Mouse (Mus musculus): ENCODE results near the gene Mdp1.

Mdp1 gene

DNA sequence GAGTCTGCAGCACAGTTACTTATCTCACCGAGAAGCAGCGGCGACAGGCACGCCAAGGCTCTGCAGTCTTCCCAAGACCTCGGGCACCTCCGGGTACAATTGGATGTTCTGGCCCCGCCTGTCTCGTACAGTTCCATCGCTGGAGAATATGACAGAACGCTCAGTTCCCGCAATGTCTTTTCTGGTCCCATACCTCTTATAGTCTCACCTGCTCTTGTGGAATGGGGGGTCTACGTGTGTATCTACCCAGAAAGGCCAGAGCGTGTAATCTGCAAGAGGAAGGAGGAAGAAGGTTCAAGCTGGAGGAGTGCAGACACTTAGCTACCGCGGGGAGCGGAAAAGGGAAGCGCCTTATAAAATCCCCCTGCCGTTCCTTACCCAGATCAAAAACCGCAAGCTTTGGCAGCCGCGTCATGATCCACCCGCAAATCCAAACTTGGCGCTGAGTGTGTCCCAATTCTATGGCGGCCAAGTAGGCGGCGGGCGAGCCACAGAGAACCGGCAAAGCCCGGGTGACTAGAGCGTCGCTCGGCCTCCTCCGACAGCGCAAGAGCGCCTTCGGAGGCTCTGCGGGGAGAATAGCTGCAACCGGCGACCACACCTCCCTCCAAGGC is at the start of gene Mdp1:
Mdp1 (minus strand) TSS at position 549 of the 614 bp plus-strand sequence.
- in situ Hi-C loops (cut with MboI, MseI) = loop anchor here (10.0 kb wide), 1 partner anchor 245 kb away; the partner anchor contains the start of gene Sdr39u1

GRCm38 (mm10) chr14:55709509-55709908 is 49.2 kb upstream of the Mdp1 start:
- in situ Hi-C loops (cut with MboI, MseI) = no loop called here

GRCm38 (mm10) chr14:55707397-55707796 is 47.1 kb upstream of the Mdp1 start:
- in situ Hi-C loops (cut with MboI, MseI) = no loop called here

DNA sequence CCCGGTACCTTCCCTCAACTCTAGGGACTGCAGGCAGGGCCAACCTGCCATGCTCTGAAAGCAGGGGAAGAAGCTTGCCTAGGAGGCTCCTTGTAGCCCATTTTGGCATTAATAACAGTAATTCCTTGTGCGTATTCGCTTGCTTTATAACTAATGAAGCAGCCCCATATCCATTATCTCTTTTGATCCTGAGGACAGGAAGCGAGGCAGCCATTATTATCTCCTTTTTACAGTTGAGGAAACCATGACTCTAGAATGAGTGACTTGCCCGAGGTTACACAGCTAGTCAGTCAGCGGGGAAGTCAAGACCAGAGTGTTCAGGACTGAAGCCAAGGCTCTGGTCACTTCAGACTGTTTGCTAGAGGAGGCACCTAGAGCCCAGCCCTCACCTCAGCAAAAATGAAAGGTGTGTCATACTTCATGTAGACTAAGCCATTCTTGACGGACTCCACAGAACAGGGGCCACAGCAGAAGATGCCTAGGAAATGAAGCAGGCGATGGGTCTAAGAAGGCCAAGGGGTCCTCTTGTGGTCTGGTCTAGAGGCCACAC is 45.8 kb upstream of the Mdp1 start:
- in situ Hi-C loops (cut with MboI, MseI) = no loop called here

GRCm38 (mm10) chr14:55702761-55703160 is 42.5 kb upstream of the Mdp1 start:
- in situ Hi-C loops (cut with MboI, MseI) = no loop called here

- in situ Hi-C loops (cut with MboI, MseI) = no loop called here
Observed at GRCm38 (mm10) chr14:55701131-55701530, 40.8 kb upstream of the Mdp1 start.

GRCm38 (mm10) chr14:55697226-55697625 is 36.9 kb upstream of the Mdp1 start:
- in situ Hi-C loops (cut with MboI, MseI) = no loop called here

- in situ Hi-C loops (cut with MboI, MseI) = no loop called here
Observed at GRCm38 (mm10) chr14:55689433-55689832, 29.1 kb upstream of the Mdp1 start.

DNA sequence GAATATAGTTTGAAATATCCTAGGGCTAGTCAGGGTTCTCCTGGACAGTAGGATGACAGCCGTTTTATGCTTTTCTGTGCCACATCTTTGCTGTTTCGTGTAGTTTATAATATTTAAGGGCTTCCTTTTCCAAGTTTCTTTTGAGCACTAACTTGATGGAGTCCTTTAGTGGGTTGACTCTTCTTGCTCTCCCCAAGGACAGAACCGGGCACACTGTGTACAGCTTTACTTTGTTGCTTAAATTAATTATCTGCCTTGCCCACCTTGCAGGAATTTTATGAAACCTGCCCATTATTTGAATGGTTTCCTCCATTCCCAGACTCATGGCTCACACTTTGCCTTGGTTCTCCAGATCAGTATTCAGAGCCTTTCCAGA is 21.8 kb upstream of the Mdp1 start:
- in situ Hi-C loops (cut with MboI, MseI) = loop anchor here (5.0 kb wide), 1 partner anchor 40 kb away; the partner anchor contains the start of gene Rabggta

- in situ Hi-C loops (cut with MboI, MseI) = loop anchor here (5.0 kb wide), 1 partner anchor 41 kb away; the partner anchor contains the start of gene Rabggta
Observed at GRCm38 (mm10) chr14:55681160-55682117, 21.1 kb upstream of the Mdp1 start, which contains the start of gene Tinf2. TSS of gene Tinf2 (minus strand) at chr14:55681820.

GRCm38 (mm10) chr14:55677615-55678014 is 17.3 kb upstream of the Mdp1 start:
- in situ Hi-C loops (cut with MboI, MseI) = no loop called here

DNA sequence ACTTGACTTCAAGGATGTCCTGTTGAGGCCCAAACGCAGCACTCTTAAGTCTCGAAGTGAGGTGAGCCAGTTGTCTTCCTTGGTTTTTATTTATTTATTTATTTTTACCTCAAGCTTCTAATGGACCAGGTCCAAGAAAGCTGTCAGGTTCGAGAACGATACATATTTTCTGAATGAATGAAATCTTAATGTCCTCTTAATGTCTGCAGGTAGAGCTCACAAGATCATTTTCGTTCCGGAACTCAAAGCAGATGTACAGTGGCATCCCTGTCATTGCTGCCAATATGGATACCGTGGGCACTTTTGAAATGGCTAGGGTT is 12.4 kb upstream of the Mdp1 start:
- in situ Hi-C loops (cut with MboI, MseI) = no loop called here

- in situ Hi-C loops (cut with MboI, MseI) = no loop called here
Observed at GRCm38 (mm10) chr14:55671833-55672740, 11.8 kb upstream of the Mdp1 start, which contains the start of the genes Gmpr2 and Nedd8. TSS of gene Gmpr2 (plus strand) at chr14:55671941. TSS of gene Nedd8 (minus strand) at chr14:55672124.

- in situ Hi-C loops (cut with MboI, MseI) = no loop called here
Observed at GRCm38 (mm10) chr14:55671486-55671832, 11.2 kb upstream of the Mdp1 start.

GRCm38 (mm10) chr14:55660636-55661035 is 328 bp upstream of the Mdp1 start:
- in situ Hi-C loops (cut with MboI, MseI) = loop anchor here (10.0 kb wide), 1 partner anchor 244 kb away; the partner anchor contains the start of gene Sdr39u1

DNA sequence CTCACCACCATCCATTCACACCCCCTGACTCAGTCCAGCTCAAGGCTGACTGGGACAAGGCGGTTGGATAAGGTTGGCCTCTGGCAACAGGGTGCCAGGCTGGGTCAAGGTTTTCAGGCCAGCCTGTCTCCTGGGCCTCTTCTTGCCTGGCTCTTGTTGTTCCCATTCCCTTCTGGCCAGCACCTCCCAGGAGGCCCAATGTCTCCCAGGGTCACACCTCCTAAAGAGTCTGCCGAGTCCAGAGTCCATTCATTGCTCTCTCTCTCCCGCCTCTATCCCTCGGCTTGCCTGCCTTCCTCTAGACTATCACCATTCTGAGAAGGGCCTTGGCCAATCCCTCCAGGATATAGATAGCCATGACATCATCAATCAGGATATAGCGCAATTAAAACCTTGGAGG is 2.3 kb downstream of the Mdp1 start:
- in situ Hi-C loops (cut with MboI, MseI) = no loop called here

DNA sequence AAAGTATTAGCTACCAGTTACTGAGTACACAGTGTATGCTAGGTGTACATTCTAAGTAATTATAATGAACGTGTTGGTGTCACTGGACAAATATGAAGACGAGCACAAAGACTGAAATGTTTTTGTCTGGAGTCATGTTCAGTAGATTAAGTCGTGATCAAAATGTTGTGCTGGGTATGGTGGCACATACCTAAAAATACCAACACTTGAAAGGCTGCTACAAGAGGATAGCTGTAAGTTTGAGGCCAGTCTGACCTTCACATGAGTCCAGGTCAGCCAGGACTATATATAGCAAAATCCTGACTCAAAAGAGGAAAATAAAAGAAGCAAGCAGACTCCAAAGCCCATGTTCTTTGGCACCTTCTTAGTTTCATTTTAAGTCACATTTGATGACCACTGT is 3.4 kb downstream of the Mdp1 start:
- in situ Hi-C loops (cut with MboI, MseI) = no loop called here

GRCm38 (mm10) chr14:55651528-55651927 is 8.8 kb downstream of the Mdp1 start:
- in situ Hi-C loops (cut with MboI, MseI) = no loop called here

GRCm38 (mm10) chr14:55649884-55650283 is 10.4 kb downstream of the Mdp1 start, which contains the start of gene Tssk4:
TSS of gene Tssk4 (plus strand) at chr14:55650184.
- in situ Hi-C loops (cut with MboI, MseI) = no loop called here

DNA sequence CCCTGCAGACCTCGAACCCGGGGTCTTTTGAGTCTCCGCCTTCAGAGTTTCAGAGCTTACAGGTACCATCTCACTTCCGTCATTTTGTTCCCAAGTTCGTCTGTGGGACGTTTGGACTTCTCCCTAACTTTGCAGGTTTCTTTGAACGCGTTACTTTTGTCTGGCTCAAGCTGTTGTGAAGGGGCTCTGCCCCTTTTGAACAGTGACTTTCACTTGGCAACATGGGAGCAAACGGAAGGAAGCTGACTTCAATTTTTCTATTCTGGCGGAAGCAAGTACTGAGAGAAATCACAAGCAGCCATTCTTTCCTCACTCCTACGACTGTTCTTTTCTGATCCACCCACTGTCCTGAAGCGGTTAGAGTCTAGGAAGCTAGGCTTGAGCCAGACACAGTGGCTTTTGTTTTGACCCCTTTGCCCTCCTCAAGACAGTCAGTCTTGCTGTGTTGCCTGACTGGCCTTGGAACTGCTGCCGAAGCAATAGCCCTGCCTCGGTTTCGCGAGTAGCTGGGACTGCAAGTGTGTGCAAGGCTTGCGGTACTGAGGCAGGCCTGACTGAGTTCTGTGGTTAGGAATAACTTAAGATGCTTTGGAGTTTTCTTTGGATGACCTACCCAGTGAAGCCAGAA is 15.9 kb downstream of the Mdp1 start:
- in situ Hi-C loops (cut with MboI, MseI) = no loop called here
